Mouse (Mus musculus) G1E-ER4 (cell line): Measurements from ENCODE around the gene 6030458C11Rik. TPM values are rescaled to one million over a fixed set of nuclear protein-coding genes. Genes with fewer than 3 reads are reported as not detected.

Experiments used
- GATA1 ChIP-seq: IDR thresholded peaks from one replicate; pipeline ENCODE4 v1.8.0; 2012; ENCODE audit warnings: low read length, inconsistent platforms
- polyA plus RNA-seq: library from polyadenylated mRNA; stranded (reverse); fragments of >175 nt; gene quantifications from 2 replicates; pipeline ENCODE4 v1.2.3, GENCODE M21; 2012

6030458C11Rik gene
- polyA plus RNA-seq, 1 experiment, result 22.6 TPM

- no peak for TF ChIP-seq GATA1
Observed at GRCm38 (mm10) chr15:12789406-12789867, 35.0 kb downstream of the 6030458C11Rik start.

- TF ChIP-seq GATA1, result no peak
Observed at GRCm38 (mm10) chr15:12788536-12788935, 35.9 kb downstream of the 6030458C11Rik start.

DNA sequence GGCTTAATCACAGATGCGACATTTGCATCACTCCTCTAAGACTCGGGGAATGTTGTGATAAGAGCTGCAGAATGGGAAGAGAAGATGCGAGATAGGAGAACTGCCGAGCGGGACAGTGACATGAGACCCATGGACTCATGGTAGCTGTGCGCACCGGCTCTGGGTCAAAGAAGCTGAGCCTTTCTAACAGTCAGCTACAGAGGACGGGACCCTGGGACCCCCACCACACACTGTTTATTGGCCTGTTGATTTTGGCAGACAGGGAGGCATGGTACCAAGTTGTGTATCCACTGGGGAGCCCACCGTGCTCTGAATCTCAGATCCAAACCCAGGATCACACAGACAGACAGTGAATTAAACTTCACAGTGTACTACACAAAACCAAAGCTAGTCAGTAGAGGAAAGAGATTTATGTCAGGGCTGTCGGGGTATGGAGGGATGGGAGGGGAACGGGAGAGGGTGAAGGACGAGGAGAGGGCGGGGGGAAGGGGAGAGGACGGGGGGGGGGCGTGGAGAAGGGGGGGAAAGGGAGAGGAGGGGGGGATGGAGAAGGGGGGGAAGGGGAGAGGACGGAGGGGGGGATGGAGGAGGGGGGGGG lies 42.6 kb downstream of the 6030458C11Rik start:
- TF ChIP-seq GATA1, result no peak

DNA sequence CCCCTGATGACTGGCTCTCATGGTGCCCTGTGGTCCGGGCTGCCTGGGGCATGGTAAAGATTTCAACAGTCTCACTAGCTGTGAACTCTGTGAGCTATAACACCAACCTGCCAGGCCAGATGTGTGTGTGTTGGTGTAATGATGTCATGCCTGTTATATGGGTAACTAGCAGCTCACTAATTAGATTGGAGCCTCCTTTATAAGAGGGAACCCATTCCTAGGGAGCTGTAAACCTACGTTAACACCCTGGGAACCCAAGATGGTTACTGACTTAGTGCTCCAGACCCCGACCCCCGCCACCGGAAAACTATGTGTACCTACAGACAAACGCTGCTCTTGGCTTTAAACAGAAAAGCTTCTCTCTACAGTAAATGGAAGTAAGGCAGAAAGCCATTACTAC lies 43.2 kb downstream of the 6030458C11Rik start:
- TF ChIP-seq GATA1, result no peak

GRCm38 (mm10) chr15:12774149-12774753 lies 50.2 kb downstream of the 6030458C11Rik start:
- no peak for TF ChIP-seq GATA1

- TF ChIP-seq GATA1, result no peak
Observed at GRCm38 (mm10) chr15:12770958-12771357, 53.5 kb downstream of the 6030458C11Rik start.

- TF ChIP-seq GATA1, result no peak
Observed at GRCm38 (mm10) chr15:12766848-12767247, 57.6 kb downstream of the 6030458C11Rik start.

- no peak for TF ChIP-seq GATA1
Observed at GRCm38 (mm10) chr15:12763147-12763546, 61.3 kb downstream of the 6030458C11Rik start.

- no peak for TF ChIP-seq GATA1
Observed at GRCm38 (mm10) chr15:12762258-12762913, 62.1 kb downstream of the 6030458C11Rik start.

GRCm38 (mm10) chr15:12760747-12761146 lies 63.7 kb downstream of the 6030458C11Rik start:
- no peak for TF ChIP-seq GATA1

DNA sequence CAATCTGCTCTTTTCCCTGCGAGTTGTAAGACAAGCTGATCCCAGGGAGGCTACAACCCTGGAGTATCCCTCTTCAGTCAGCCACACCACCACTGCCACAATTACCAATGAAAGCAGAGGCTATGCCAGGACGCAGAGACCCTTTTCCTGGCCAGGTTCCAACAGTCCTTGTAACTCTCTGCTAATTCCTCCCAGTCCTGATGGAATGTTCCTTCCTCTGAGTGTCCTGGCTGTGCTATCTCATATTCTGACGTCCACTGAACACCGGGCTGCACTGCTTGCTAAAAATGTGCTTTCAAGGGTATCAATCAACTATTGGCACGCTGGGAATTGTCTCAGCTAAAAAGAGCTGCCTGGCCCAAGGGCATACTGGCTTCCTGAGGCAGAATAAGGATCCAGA lies 66.0 kb downstream of the 6030458C11Rik start:
- TF ChIP-seq GATA1, result no peak

Other genes starting within 250 kb of the 6030458C11Rik start
- 0.29 and 0.39 TPM in 2 replicates for gene Pdzd2, start 84.7 kb downstream of the 6030458C11Rik start, polyA plus RNA-seq
- gene Drosha, start 166 bp upstream of the 6030458C11Rik start, polyA plus RNA-seq, result 320 and 393 TPM in 2 replicates